Mouse (Mus musculus) kidney, adult 2 months (tissue): ENCODE measurements around the gene Tmem253.
"Not testable (repeated sequence)": the region's sequence is repeated elsewhere in the genome, so short reads cannot be mapped to it uniquely, and the experiment has no call there.

Source experiments
- CTCF ChIP-seq: fragments of 200-500 bp; conservative IDR thresholded peaks from 2 replicates; pipeline ENCODE4 v1.5.1; 2011; ENCODE audit warnings: low read depth, mild to moderate bottlenecking, control low read depth, low read length, moderate library complexity, mixed read lengths; ENCODE audit not compliant: insufficient read depth, insufficient read length
- POLR2A ChIP-seq: fragments of 200-500 bp; IDR thresholded peaks from one replicate; pipeline ENCODE4 v1.6.1; 2011; ENCODE audit warnings: low read depth, low read length, control low read depth

DNA sequence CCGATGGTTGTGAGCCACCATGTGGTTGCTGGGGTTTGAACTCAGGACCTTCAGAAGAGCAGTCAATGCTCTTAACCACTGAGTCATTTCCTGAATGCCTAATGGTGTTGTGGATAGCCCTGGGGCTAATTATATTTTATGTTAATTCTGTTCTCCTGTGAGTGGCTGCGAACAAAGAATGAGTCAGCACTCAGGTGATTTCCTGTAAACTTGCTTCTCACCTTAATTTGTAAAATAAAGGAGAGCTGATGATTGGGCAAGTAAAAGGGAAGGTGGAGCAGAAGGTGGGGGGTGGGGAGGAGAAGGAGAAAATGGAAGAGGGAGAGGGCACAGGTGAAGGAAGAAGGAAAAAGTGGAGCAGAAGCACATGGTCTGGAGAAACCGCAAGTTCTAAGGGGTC lies 37.3 kb downstream of the Tmem253 start:
- TF ChIP-seq POLR2A, CTCF: not testable (repeated sequence)
